In genomic region chr9:99365906-99366305, GRCm38 (mm10) we compare ENCODE assay signal across 22 mouse cellular contexts. TPM values are rescaled to one million over a fixed set of nuclear protein-coding genes. Genes with fewer than 3 reads are reported as not detected.
"Had no signal": no experiment of that assay in that cellular context is flagged by ENCODE, and none has a peak within 500 bp of the region (broad histone marks: within the 10 kb centered on the region; RNA-seq: fewer than 3 reads in every experiment).

No protein-coding gene starts in this region.

- H3K9me3 ChIP-seq: liver, embryonic 13.5 days; liver, embryonic 15.5 days; lung, embryonic 15.5 days; midbrain, embryonic 13.5 days; midbrain, embryonic 15.5 days; neural tube, embryonic 12.5 days; stomach, embryonic 15.5 days had no signal

- H3K36me3 ChIP-seq: liver, embryonic 13.5 days; liver, embryonic 15.5 days; lung, embryonic 15.5 days; midbrain, embryonic 13.5 days; midbrain, embryonic 15.5 days; neural tube, embryonic 12.5 days; stomach, embryonic 15.5 days had no signal

- H3K27me3 ChIP-seq: lung, embryonic 15.5 days; midbrain, embryonic 15.5 days; neural tube, embryonic 12.5 days; stomach, embryonic 15.5 days had no signal

- ATAC-seq: liver, postnatal 0 days; lung, postnatal 0 days; midbrain, embryonic 13.5 days; midbrain, embryonic 15.5 days had no signal

- H3K4me2 ChIP-seq: liver, embryonic 13.5 days; liver, embryonic 15.5 days; lung, embryonic 15.5 days; midbrain, embryonic 13.5 days; midbrain, embryonic 15.5 days; neural tube, embryonic 12.5 days; stomach, embryonic 15.5 days had no signal

- H3K9ac ChIP-seq: liver, embryonic 13.5 days; liver, embryonic 15.5 days; liver, postnatal 0 days; lung, embryonic 15.5 days; midbrain, embryonic 13.5 days; midbrain, embryonic 15.5 days; neural tube, embryonic 12.5 days; stomach, embryonic 15.5 days had no signal

- H3K4me1 ChIP-seq: liver, embryonic 13.5 days; liver, embryonic 15.5 days; lung, embryonic 15.5 days; megakaryocyte, embryonic 14.5 days; midbrain, embryonic 13.5 days; midbrain, embryonic 15.5 days; neural tube, embryonic 12.5 days; stomach, embryonic 15.5 days had no signal

- DNase-seq: liver, embryonic 13.5 days; liver, postnatal 0 days; lung, adult 2 months; lung, postnatal 14 days; lung, postnatal 36 days; right cerebral cortex, postnatal 25 days; right cerebral cortex, postnatal 4 days; spleen, adult 18-20 months; thymus, adult 18-20 months; thymus, postnatal 14 days; thymus, postnatal 36 days had no signal

- H3K4me3 ChIP-seq: liver, embryonic 13.5 days; liver, embryonic 15.5 days; lung, embryonic 15.5 days; megakaryocyte, embryonic 14.5 days; midbrain, embryonic 13.5 days; midbrain, embryonic 15.5 days; neural tube, embryonic 12.5 days; stomach, embryonic 15.5 days had no signal

- H3K27ac ChIP-seq: liver, embryonic 13.5 days; liver, embryonic 15.5 days; lung, embryonic 15.5 days; macrophage; midbrain, embryonic 13.5 days; midbrain, embryonic 15.5 days; neural tube, embryonic 12.5 days; stomach, embryonic 15.5 days had no signal

RNA-seq across cellular contexts. Expression of gene Esyt3, which starts 7.5 kb away (rescaled TPM):
- total RNA-seq: megakaryocyte progenitor cell, adult 5-6 weeks; monocyte, adult 5-6 weeks had no signal
- polyA plus RNA-seq: macrophage had no signal
